Mouse (Mus musculus) brown adipose tissue, adult 24 weeks (tissue): ENCODE data around the gene Tlx2. TPM values are rescaled to one million over a fixed set of nuclear protein-coding genes. Genes with fewer than 3 reads are reported as not detected.

ENCODE experiments used
- H3K27ac ChIP-seq: fragments of 200-500 bp; replicated peaks from 2 replicates; pipeline ENCODE4 v1.5.1; 2012; ENCODE audit warnings: low read depth, mild to moderate bottlenecking, low read length
- H3K4me1 ChIP-seq: fragments of 200-500 bp; 2 replicates; pipeline ENCODE4 v1.6.1; 2012; ENCODE audit warnings: low read length, mixed read lengths; ENCODE audit not compliant: control insufficient read depth, insufficient read depth, insufficient read length
- H3K4me3 ChIP-seq: fragments of 200-500 bp; 2 replicates; pipeline ENCODE4 v1.5.1; 2012; ENCODE audit warnings: low read depth, mild to moderate bottlenecking, low read length, moderate library complexity; ENCODE audit not compliant: insufficient read depth
- polyA plus RNA-seq: library from polyadenylated mRNA; stranded (reverse); fragments of >200 nt; gene quantifications from 2 replicates; pipeline ENCODE4 v1.2.4, GENCODE M21; 2012; ENCODE audit not compliant: missing spikeins, insufficient read depth, insufficient read length

Tlx2 gene
- polyA plus RNA-seq, 1 experiment, result not detected

GRCm38 (mm10) chr6:83103130-83103650, 33.1 kb upstream of the Tlx2 start:
- Histone ChIP-seq H3K27ac (no peak overlapping the region), H3K4me3 (0 out of 2 replicates have a peak overlapping the region, but pooled peaks have one; percentile 76), H3K4me1 (peaks cover 10% of the 10 kb centered on the region)

- Histone ChIP-seq H3K27ac (peak overlapping the region; percentile 42), H3K4me3 (peak overlapping the region; percentile 76), H3K4me1 (peaks cover 6% of the 10 kb centered on the region)
Measured at GRCm38 (mm10) chr6:83101688-83102556, 31.8 kb upstream of the Tlx2 start.

GRCm38 (mm10) chr6:83101316-83101687, 31.2 kb upstream of the Tlx2 start, which contains the start of the genes Ccdc142 and Gm42688:
Ccdc142 (plus strand) TSS chr6:83101601.
Gm42688 (plus strand) TSS chr6:83101617.
- Histone ChIP-seq H3K27ac (peak within 1 kb of the TSS; percentile 42), H3K4me3 (peak within 1 kb of the TSS; percentile 76), H3K4me1 (peaks cover 6% of the 10 kb centered on the region)

DNA sequence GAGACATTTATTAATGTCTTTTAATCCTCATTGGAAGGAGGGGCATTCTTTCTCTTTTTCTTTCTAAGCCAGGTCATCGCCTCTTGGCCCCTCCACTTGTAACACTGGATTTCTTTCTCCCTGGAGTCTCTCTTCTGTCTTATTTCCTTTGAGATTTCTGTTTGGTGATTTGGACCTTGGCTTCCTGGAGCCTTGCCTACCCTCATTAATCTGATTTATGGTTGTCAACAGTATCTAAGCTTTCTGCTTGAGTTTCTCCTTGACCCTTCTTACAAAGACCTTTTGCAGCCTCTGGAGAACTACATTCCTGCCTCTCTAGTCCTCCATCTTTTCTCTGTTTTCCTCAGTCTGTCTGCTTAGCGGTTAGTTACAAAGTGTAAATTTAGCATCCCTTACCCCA, 28.3 kb upstream of the Tlx2 start:
- H3K4me1 ChIP-seq, result peaks cover 6% of the 10 kb centered on the region
- no peak overlapping the region for H3K4me3 ChIP-seq
- no peak overlapping the region for H3K27ac ChIP-seq

DNA sequence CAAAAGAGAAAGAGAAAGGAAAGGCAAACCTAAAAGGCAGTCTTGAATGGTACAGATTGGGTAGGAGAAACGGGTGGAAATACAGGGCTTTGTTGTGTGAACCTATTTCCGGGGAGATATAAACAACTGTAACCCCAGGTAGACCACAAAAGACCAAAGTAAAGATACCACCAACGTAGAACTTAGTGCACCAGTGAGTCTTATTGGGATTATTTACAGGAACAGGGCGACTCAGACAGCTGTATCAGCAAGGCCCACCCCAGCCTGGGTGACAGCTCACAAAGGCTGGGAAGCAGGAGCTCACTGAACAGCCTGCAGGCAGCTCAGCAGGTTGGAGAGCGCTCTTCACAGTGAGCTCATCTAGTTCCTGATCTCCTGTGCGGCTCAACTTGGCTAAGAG, 25.9 kb upstream of the Tlx2 start:
- Histone ChIP-seq H3K27ac (no peak overlapping the region), H3K4me3 (no peak overlapping the region), H3K4me1 (peaks cover 2% of the 10 kb centered on the region; the same call in 1 of the 2 replicates)

- H3K4me3 ChIP-seq, result no peak overlapping the region
- H3K4me1 ChIP-seq, result peaks cover 2% of the 10 kb centered on the region; the same call in 1 of the 2 replicates
- peak overlapping the region; percentile 30; the same call in 1 of the 2 replicates for H3K27ac ChIP-seq
Measured at GRCm38 (mm10) chr6:83092416-83093127, 22.5 kb upstream of the Tlx2 start.

DNA sequence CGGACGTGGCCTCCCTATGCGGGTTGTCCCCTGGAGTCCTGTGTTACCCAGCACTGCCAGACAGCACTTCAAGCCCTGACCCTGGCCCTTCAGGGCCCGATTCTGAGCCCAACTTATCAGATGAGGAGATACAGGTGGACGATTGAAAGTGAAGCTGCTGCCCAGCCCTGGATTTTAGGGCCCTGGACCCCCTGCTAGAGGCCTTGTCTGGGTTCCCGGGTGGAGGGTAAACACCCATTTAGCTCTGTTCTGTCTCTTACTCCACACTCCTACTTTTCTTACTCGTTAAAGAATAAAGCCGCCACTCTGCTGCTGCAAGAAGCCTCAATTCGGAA, 17.8 kb upstream of the Tlx2 start:
- Histone ChIP-seq H3K4me1 (peaks cover 2% of the 10 kb centered on the region; the same call in 1 of the 2 replicates), H3K4me3 (peak overlapping the region; percentile 60), H3K27ac (no peak overlapping the region)

- Histone ChIP-seq H3K27ac (peak overlapping the region; percentile 81), H3K4me1 (no peaks in the 10 kb centered on the region), H3K4me3 (peak overlapping the region; percentile 60)
Measured at GRCm38 (mm10) chr6:83087205-83087925, 17.3 kb upstream of the Tlx2 start.

- H3K4me1 ChIP-seq, result no peaks in the 10 kb centered on the region
- peak within 1 kb of the TSS; percentile 60 for H3K4me3 ChIP-seq
- H3K27ac ChIP-seq, result peak within 1 kb of the TSS; percentile 81
Measured at GRCm38 (mm10) chr6:83086121-83087035, 16.3 kb upstream of the Tlx2 start, which contains the start of gene Lbx2. Lbx2 (plus strand) TSS chr6:83086367.

GRCm38 (mm10) chr6:83084477-83084876, 14.4 kb upstream of the Tlx2 start:
- Histone ChIP-seq H3K4me1 (no peaks in the 10 kb centered on the region), H3K27ac (no peak overlapping the region), H3K4me3 (no peak overlapping the region)

GRCm38 (mm10) chr6:83083497-83083896, 13.4 kb upstream of the Tlx2 start:
- Histone ChIP-seq H3K4me1 (no peaks in the 10 kb centered on the region), H3K4me3 (no peak overlapping the region), H3K27ac (no peak overlapping the region)

DNA sequence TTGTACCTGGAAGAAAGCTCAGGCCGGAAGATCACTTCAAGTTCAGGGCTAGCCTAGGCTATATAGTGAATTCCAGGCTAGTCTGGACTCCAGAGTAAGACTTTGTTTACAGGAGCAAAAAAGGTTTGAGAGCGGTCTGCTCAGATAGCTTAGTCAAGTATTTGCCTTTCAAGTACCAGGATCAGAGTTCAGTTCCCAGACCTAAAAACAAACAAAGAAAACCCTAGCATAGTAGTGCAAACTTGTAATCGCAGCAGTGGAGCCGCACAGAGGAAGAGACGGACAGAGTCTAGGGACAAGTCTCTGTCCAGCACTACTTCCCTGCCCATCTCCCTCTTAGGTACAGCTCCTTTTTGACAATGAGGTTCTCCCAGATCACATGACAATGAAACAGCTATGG, 10.1 kb upstream of the Tlx2 start:
- no peak overlapping the region for H3K4me3 ChIP-seq
- H3K27ac ChIP-seq, result no peak overlapping the region

GRCm38 (mm10) chr6:83078324-83078858, 8.3 kb upstream of the Tlx2 start:
- peak overlapping the region; percentile 90 for H3K4me3 ChIP-seq
- H3K27ac ChIP-seq, result peak overlapping the region; percentile 98
- H3K4me1 ChIP-seq, result peaks cover 3% of the 10 kb centered on the region; the same call in 1 of the 2 replicates

More for the DNA sequence above, 10.1 kb upstream of the Tlx2 start:
- peaks cover 3% of the 10 kb centered on the region; the same call in 1 of the 2 replicates for H3K4me1 ChIP-seq
